Mouse (Mus musculus): Measurements from ENCODE around the gene Tm6sf1. TPM values are rescaled to one million over a fixed set of nuclear protein-coding genes. Genes with fewer than 3 reads are reported as not detected.

The Tm6sf1 gene
- polyA plus RNA-seq, 1 experiment, result 11.4 TPM

DNA sequence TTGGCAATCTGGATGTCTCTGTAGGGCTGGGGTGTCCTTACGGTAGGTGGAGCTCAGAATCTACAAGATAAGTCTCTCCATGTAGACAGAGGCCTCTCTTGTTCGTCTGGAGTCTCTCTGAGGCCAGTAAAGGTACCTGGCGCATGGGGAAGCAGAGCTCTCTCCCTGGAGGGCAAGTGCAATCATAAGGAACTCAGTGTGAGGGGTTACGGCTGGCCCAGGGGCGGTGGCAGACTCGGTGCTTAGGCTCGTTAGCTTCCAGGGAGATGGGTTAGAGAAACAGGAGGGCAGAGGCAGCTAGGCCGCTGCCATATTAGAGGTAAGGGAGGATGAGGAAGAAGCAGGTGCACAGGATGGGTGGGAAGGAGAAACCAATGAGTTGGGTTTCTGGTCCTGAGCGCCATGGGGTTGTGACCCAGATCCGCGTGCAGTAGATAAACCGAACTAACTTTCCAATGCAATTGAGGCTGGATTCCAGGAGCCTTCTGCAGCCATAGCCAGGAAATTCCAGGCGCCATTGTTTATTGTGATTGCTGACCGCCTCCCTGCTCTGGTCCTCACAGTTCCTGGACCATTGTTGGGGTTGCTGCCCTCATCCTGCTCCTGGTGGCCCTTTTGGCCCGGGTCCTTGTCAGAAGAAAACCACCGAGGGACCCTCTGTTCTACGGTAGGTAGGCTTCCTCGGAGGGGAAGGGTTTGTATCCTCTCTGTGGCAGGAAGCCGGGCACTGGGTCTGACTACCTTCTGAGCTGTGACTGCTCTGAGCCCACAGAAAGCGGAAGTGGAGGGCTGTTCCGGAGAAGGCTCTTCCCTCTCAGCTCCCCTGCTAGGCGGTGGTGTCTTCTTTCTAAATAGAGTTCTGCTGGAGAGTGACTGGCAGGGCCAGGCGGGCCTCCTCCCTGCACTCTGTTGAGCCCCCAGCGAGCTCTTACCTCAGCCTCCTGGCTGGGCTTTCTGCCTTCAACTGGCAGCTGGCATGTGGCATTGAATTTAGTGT is 4.1 kb downstream of the Tm6sf1 start:
- peaks cover 15% of the 10 kb centered on the region for H3K27me3 ChIP-seq (ENCODE audit: control insufficient read depth, insufficient read depth, insufficient read length)
- no peaks in the 10 kb centered on the region for H3K36me3 ChIP-seq (ENCODE audit: control insufficient read depth, insufficient read depth)
- H3K4me3 ChIP-seq, result no peak overlapping the region
- TF ChIP-seq MAX (IDR thresholded peaks at IDR 0.05; ENCODE audit: low read depth) (peak; percentile 28), MYOD1 (IDR thresholded peaks at IDR 0.05; ENCODE audit: control insufficient read depth in 1 of 3, insufficient read length in 2 of 3, low read depth in 2 of 3) (peak; percentile 63 to 86 (median 80)), E2F4 (IDR thresholded peaks at IDR 0.05; ENCODE audit: insufficient read depth) (no peak), MYOG (IDR thresholded peaks at IDR 0.05; ENCODE audit: control insufficient read depth in 1 of 3, insufficient read depth in 1 of 3, insufficient read length in 2 of 3, low read depth in 2 of 3) (peak in 2 of 3 experiments; percentile 25 to 72)
- H3ac ChIP-seq (ENCODE audit: control insufficient read depth, insufficient read length), result no peak overlapping the region
- peak overlapping the region; percentile 51 for H3K4me2 ChIP-seq (ENCODE audit: low read depth)
- H3K79me2 ChIP-seq (ENCODE audit: control insufficient read depth, insufficient read depth), result no peaks in the 10 kb centered on the region

DNA sequence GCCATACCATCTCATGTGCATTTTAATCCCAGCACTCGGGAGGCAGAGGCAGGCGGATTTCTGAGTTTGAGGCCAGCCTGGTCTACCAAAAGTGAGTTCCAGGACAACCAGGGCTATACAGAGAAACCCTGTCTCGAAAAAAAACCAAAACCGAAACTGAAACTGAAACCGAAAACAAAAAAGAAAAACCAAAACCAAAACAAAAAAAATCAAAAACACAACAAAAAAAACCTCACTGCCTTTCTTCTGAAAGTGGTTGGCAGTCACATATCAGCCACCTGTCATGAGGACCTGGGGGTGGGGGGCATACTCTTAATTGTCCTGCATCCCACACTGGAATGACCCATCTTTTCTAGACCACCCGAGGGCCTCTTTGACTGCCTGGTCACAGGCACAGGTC is 5.8 kb downstream of the Tm6sf1 start:
- H3ac ChIP-seq (ENCODE audit: control insufficient read depth, insufficient read length), result no peak overlapping the region
- H3K4me2 ChIP-seq (ENCODE audit: low read depth), result no peak overlapping the region
- no peak overlapping the region for H3K4me3 ChIP-seq
- H3K79me2 ChIP-seq (ENCODE audit: control insufficient read depth, insufficient read depth), result no peaks in the 10 kb centered on the region
- H3K36me3 ChIP-seq (ENCODE audit: control insufficient read depth, insufficient read depth), result no peaks in the 10 kb centered on the region
- H3K27me3 ChIP-seq (ENCODE audit: control insufficient read depth, insufficient read depth, insufficient read length), result peaks cover 7% of the 10 kb centered on the region
- TF ChIP-seq REST (IDR thresholded peaks at IDR 0.05; ENCODE audit: insufficient read depth, insufficient read length), result no peak
- no peak for TF ChIP-seq SRF (IDR thresholded peaks at IDR 0.05; ENCODE audit: control insufficient read depth, insufficient read length, low read depth)
- TF ChIP-seq CEBPB (IDR thresholded peaks at IDR 0.05; ENCODE audit: insufficient read depth, poor library complexity, severe bottlenecking), result no peak
- TF ChIP-seq USF1 (IDR thresholded peaks at IDR 0.05; ENCODE audit: low read depth), result no peak
- no peak for TF ChIP-seq POLR2A (IDR thresholded peaks at IDR 0.05; ENCODE audit: insufficient read length, low read depth)

DNA sequence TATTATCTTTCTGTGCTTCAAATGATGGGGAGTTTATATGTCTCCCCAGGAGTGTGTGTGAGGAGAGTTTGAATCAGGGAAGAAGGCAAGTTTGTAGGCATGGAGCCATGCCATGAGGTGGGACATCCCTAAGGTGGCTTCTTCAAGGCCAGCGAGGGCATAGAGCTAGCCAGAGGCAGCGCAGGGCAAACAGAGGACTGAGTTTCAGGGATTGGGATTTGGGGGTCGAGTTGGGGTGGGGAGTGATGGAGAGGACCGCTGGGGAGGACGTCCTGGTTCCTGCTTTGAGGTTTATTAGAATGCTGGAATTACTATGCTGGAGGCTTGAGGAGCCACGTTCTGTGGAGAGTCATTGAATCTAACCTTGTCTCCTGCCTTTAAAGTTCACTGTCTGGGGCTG is 7.1 kb downstream of the Tm6sf1 start:
- TF ChIP-seq USF1 (IDR thresholded peaks at IDR 0.05; ENCODE audit: low read depth) (no peak), E2F4 (IDR thresholded peaks at IDR 0.05; ENCODE audit: insufficient read depth) (no peak), SRF (IDR thresholded peaks at IDR 0.05; ENCODE audit: control insufficient read depth, insufficient read length, low read depth) (no peak), MYOG (IDR thresholded peaks at IDR 0.05; ENCODE audit: control insufficient read depth in 1 of 3, insufficient read depth in 1 of 3, insufficient read length in 2 of 3, low read depth in 2 of 3) (no peak)
- no peak overlapping the region for H3K4me3 ChIP-seq
- H3K27me3 ChIP-seq (ENCODE audit: control insufficient read depth, insufficient read depth, insufficient read length), result peaks cover 7% of the 10 kb centered on the region
- no peaks in the 10 kb centered on the region for H3K79me2 ChIP-seq (ENCODE audit: control insufficient read depth, insufficient read depth)
- H3K36me3 ChIP-seq (ENCODE audit: control insufficient read depth, insufficient read depth), result no peaks in the 10 kb centered on the region
- no peak overlapping the region for H3K4me2 ChIP-seq (ENCODE audit: low read depth)
- H3ac ChIP-seq (ENCODE audit: control insufficient read depth, insufficient read length), result no peak overlapping the region

- Histone ChIP-seq H3K4me3 (no peak overlapping the region), H3K4me2 (ENCODE audit: low read depth) (no peak overlapping the region), H3K36me3 (ENCODE audit: control insufficient read depth, insufficient read depth) (no peaks in the 10 kb centered on the region), H3ac (ENCODE audit: control insufficient read depth, insufficient read length) (no peak overlapping the region), H3K27me3 (ENCODE audit: control insufficient read depth, insufficient read depth, insufficient read length) (peaks cover 7% of the 10 kb centered on the region), H3K79me2 (ENCODE audit: control insufficient read depth, insufficient read depth) (no peaks in the 10 kb centered on the region)
- TF ChIP-seq REST (IDR thresholded peaks at IDR 0.05; ENCODE audit: insufficient read depth, insufficient read length) (no peak), MYOG (IDR thresholded peaks at IDR 0.05; ENCODE audit: control insufficient read depth in 1 of 3, insufficient read depth in 1 of 3, insufficient read length in 2 of 3, low read depth in 2 of 3) (no peak), MYOD1 (IDR thresholded peaks at IDR 0.05; ENCODE audit: control insufficient read depth in 1 of 3, insufficient read length in 2 of 3, low read depth in 2 of 3) (no peak), MAX (IDR thresholded peaks at IDR 0.05; ENCODE audit: low read depth) (no peak), POLR2AphosphoS2 (IDR thresholded peaks at IDR 0.05; ENCODE audit: insufficient read length, low read depth) (no peak), TCF3 (IDR thresholded peaks at IDR 0.05; ENCODE audit: insufficient read length, low read depth) (no peak), USF1 (IDR thresholded peaks at IDR 0.05; ENCODE audit: low read depth) (no peak), CEBPB (IDR thresholded peaks at IDR 0.05; ENCODE audit: insufficient read depth, poor library complexity, severe bottlenecking) (no peak), TCF12 (IDR thresholded peaks at IDR 0.05; ENCODE audit: insufficient read depth, poor library complexity, severe bottlenecking) (no peak), SRF (IDR thresholded peaks at IDR 0.05; ENCODE audit: control insufficient read depth, insufficient read length, low read depth) (no peak), E2F4 (IDR thresholded peaks at IDR 0.05; ENCODE audit: insufficient read depth) (no peak), POLR2A (IDR thresholded peaks at IDR 0.05; ENCODE audit: insufficient read length, low read depth) (no peak)
Measured at GRCm38 (mm10) chr7:81867231-81867930, 8.6 kb downstream of the Tm6sf1 start.

DNA sequence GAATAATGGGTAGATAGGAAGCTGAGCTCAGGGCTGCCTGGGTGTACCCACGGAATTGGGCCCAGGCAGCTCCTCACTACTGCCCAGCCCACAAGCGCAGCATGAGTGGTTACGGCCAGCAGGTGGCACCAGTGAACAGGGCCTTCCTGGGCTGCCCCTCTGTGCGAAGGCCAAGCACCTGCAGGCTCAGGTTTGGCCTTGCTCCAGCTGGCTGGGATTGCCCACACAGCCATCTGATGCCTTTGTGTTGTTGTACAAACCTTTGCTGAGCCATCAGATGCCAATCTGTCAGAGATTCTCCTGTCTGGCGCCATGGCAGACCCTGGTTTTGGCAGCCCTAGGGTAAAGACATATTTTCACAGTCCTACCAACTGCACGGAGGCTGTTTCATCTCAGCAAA is 9.4 kb downstream of the Tm6sf1 start:
- Histone ChIP-seq H3K79me2 (ENCODE audit: control insufficient read depth, insufficient read depth) (no peaks in the 10 kb centered on the region), H3K27me3 (ENCODE audit: control insufficient read depth, insufficient read depth, insufficient read length) (peaks cover 7% of the 10 kb centered on the region)
- peak in 1 of 3 experiments; percentile 24 for TF ChIP-seq MYOG (IDR thresholded peaks at IDR 0.05; ENCODE audit: control insufficient read depth in 1 of 3, insufficient read depth in 1 of 3, insufficient read length in 2 of 3, low read depth in 2 of 3)
- no peak for TF ChIP-seq REST (IDR thresholded peaks at IDR 0.05; ENCODE audit: insufficient read depth, insufficient read length)
- no peak for TF ChIP-seq TCF12 (IDR thresholded peaks at IDR 0.05; ENCODE audit: insufficient read depth, poor library complexity, severe bottlenecking)
- no peak for TF ChIP-seq USF1 (IDR thresholded peaks at IDR 0.05; ENCODE audit: low read depth)
- no peak for TF ChIP-seq MYOD1 (IDR thresholded peaks at IDR 0.05; ENCODE audit: control insufficient read depth in 1 of 3, insufficient read length in 2 of 3, low read depth in 2 of 3)
- TF ChIP-seq SRF (IDR thresholded peaks at IDR 0.05; ENCODE audit: control insufficient read depth, insufficient read length, low read depth), result no peak
- no peak for TF ChIP-seq POLR2A (IDR thresholded peaks at IDR 0.05; ENCODE audit: insufficient read length, low read depth)
- TF ChIP-seq POLR2AphosphoS2 (IDR thresholded peaks at IDR 0.05; ENCODE audit: insufficient read length, low read depth), result no peak

More for the DNA sequence above, 9.4 kb downstream of the Tm6sf1 start:
- no peaks in the 10 kb centered on the region for H3K36me3 ChIP-seq (ENCODE audit: control insufficient read depth, insufficient read depth)
- H3K4me2 ChIP-seq (ENCODE audit: low read depth), result no peak overlapping the region
- H3K4me3 ChIP-seq, result no peak overlapping the region
- H3ac ChIP-seq (ENCODE audit: control insufficient read depth, insufficient read length), result no peak overlapping the region
